Mouse (Mus musculus): ENCODE measurements around the gene G430095P16Rik.

The G430095P16Rik gene

GRCm38 (mm10) chr8:84724683-84725082 is 1.9 kb downstream of the G430095P16Rik start:
- DNase-seq = no peak

GRCm38 (mm10) chr8:84725246-84725940 is 2.6 kb downstream of the G430095P16Rik start:
- no peak for DNase-seq

GRCm38 (mm10) chr8:84725941-84726259 is 3.1 kb downstream of the G430095P16Rik start:
- DNase-seq = no peak

GRCm38 (mm10) chr8:84728474-84728873 is 5.7 kb downstream of the G430095P16Rik start:
- no peak for DNase-seq

GRCm38 (mm10) chr8:84729921-84730362 is 7.1 kb downstream of the G430095P16Rik start:
- DNase-seq = no peak

GRCm38 (mm10) chr8:84730541-84731370 is 7.9 kb downstream of the G430095P16Rik start:
- DNase-seq = no peak

GRCm38 (mm10) chr8:84731371-84732177 is 8.8 kb downstream of the G430095P16Rik start:
- no peak for DNase-seq

- no peak for DNase-seq
These were observed 9.7 kb downstream of the G430095P16Rik start for GRCm38 (mm10) chr8:84732545-84732944.

- no peak for DNase-seq
These were observed 10.2 kb downstream of the G430095P16Rik start for GRCm38 (mm10) chr8:84732996-84733395.

- DNase-seq = no peak
These were observed 11.2 kb downstream of the G430095P16Rik start for GRCm38 (mm10) chr8:84733959-84734358.

- no peak for DNase-seq
These were observed 11.9 kb downstream of the G430095P16Rik start for GRCm38 (mm10) chr8:84734680-84735079.

GRCm38 (mm10) chr8:84735597-84735996 is 12.8 kb downstream of the G430095P16Rik start:
- no peak for DNase-seq

- DNase-seq = no peak
These were observed 13.7 kb downstream of the G430095P16Rik start for GRCm38 (mm10) chr8:84736521-84736920.

GRCm38 (mm10) chr8:84737608-84738007 is 14.8 kb downstream of the G430095P16Rik start:
- peak; percentile 62 to 65 for DNase-seq

GRCm38 (mm10) chr8:84738266-84738665 is 15.5 kb downstream of the G430095P16Rik start:
- DNase-seq = no peak

GRCm38 (mm10) chr8:84738715-84739400 is 16.1 kb downstream of the G430095P16Rik start:
- no peak for DNase-seq

- no peak for DNase-seq
These were observed 16.6 kb downstream of the G430095P16Rik start for GRCm38 (mm10) chr8:84739401-84739742.

- DNase-seq = no peak
These were observed 18.4 kb downstream of the G430095P16Rik start for GRCm38 (mm10) chr8:84740895-84741843.

GRCm38 (mm10) chr8:84742171-84743053 is 19.6 kb downstream of the G430095P16Rik start:
- DNase-seq = no peak

- DNase-seq = no peak
These were observed 20.2 kb downstream of the G430095P16Rik start for GRCm38 (mm10) chr8:84743054-84743415.
